Mouse (Mus musculus) layer of hippocampus, adult 11-12 months (tissue): ENCODE measurements at regions not wholly inside any gene's neighbourhood (a gene's known extent, or its start where the extent isn't known, plus 50 kb on each side); places are given as distances from the start of the nearest gene placed in this dataset.

ENCODE experiments used
- DNase-seq: peaks from one replicate; pipeline ENCODE4 v3.0.0; 2022; ENCODE audit warnings: low spot score

- no peak for DNase-seq
Measured at GRCm38 (mm10) chr10:117940441-117941265, 94.8 kb upstream of the Rap1b start.

- DNase-seq = no peak
Measured at GRCm38 (mm10) chr10:117941266-117941651, 95.4 kb upstream of the Rap1b start.

- no peak for DNase-seq
Measured at GRCm38 (mm10) chr10:117943702-117944307, 98.0 kb upstream of the Rap1b start.

- no peak for DNase-seq
Measured at GRCm38 (mm10) chr10:117947191-117947590, 101.4 kb upstream of the Rap1b start.

GRCm38 (mm10) chr10:117947911-117948310, 102.1 kb upstream of the Rap1b start:
- no peak for DNase-seq

- no peak for DNase-seq
Measured at GRCm38 (mm10) chr10:117952116-117953025, 106.5 kb upstream of the Rap1b start.

GRCm38 (mm10) chr10:117953026-117953711, 107.3 kb upstream of the Rap1b start:
- DNase-seq = no peak

- DNase-seq = no peak
Measured at GRCm38 (mm10) chr10:117956174-117956950, 110.5 kb upstream of the Rap1b start.

GRCm38 (mm10) chr10:117974706-117975105, 128.9 kb upstream of the Rap1b start:
- DNase-seq = no peak

- no peak for DNase-seq
Measured at GRCm38 (mm10) chr10:117975467-117975866, 129.6 kb upstream of the Rap1b start.

- DNase-seq = no peak
Measured at GRCm38 (mm10) chr10:117979091-117979490, 133.3 kb upstream of the Rap1b start.

- DNase-seq = no peak
Measured at GRCm38 (mm10) chr10:117982611-117983210, 136.9 kb upstream of the Rap1b start.

- no peak for DNase-seq
Measured at GRCm38 (mm10) chr10:117983271-117983670, 137.4 kb upstream of the Rap1b start.

- DNase-seq = no peak
Measured at GRCm38 (mm10) chr10:117984784-117985602, 139.2 kb upstream of the Rap1b start.

GRCm38 (mm10) chr10:117987620-117988019, 141.8 kb upstream of the Rap1b start:
- DNase-seq = no peak

- DNase-seq = no peak
Measured at GRCm38 (mm10) chr10:117988076-117988475, 142.2 kb upstream of the Rap1b start.

GRCm38 (mm10) chr10:117991176-117991575, 145.3 kb upstream of the Rap1b start:
- no peak for DNase-seq

- DNase-seq = no peak
Measured at GRCm38 (mm10) chr10:117992317-117992716, 146.5 kb upstream of the Rap1b start.

GRCm38 (mm10) chr10:117993809-117994208, 147.8 kb upstream of the Mdm1 start:
- no peak for DNase-seq

- DNase-seq = no peak
Measured at GRCm38 (mm10) chr10:117994768-117995167, 146.8 kb upstream of the Mdm1 start.
